Mouse (Mus musculus) MEL (cell line): ENCODE measurements at regions not wholly inside any gene's neighbourhood (a gene's known extent, or its start where the extent isn't known, plus 50 kb on each side); places are given as distances from the start of the nearest gene placed in this dataset.

ENCODE experiments used
- DNase-seq: peaks from one replicate; pipeline ENCODE4 v3.0.0; 2011; ENCODE audit warnings: low read depth, low spot score
- H3K27ac ChIP-seq: 2 replicates; pipeline ENCODE4 v1.5.1; 2012; ENCODE audit warnings: low read depth, mild to moderate bottlenecking, control low read depth, low read length, moderate library complexity; ENCODE audit not compliant: control insufficient read depth
- H3K27me3 ChIP-seq, 2 experiments: fragments of 150-350 bp in 1 of 2; sonication (generic) in 1 of 2; 2 replicates each; pipeline ENCODE4 v1.6.1; 2012; ENCODE audit warnings: low read length in 2 of 2, mild to moderate bottlenecking in 2 of 2, improper control_type of control experiment in 1 of 2, moderate library complexity in 1 of 2; ENCODE audit not compliant: insufficient read depth in 2 of 2, control insufficient read depth in 1 of 2
- H3K36me3 ChIP-seq, 2 experiments: 2 replicates each; pipeline ENCODE4 v1.6.1; 2012 to 2014; ENCODE audit warnings: low read length in 2 of 2, improper control_type of control experiment in 1 of 2, inconsistent platforms in 1 of 2, mild to moderate bottlenecking in 1 of 2; ENCODE audit not compliant: insufficient read depth in 2 of 2, control insufficient read depth in 1 of 2
- H3K4me1 ChIP-seq, 2 experiments: fragments of 150-350 bp in 1 of 2; sonication (generic) in 1 of 2; 2 replicates each; pipeline ENCODE4 v1.6.1; 2012; ENCODE audit warnings: low read length in 2 of 2, improper control_type of control experiment in 1 of 2, mild to moderate bottlenecking in 1 of 2; ENCODE audit not compliant: insufficient read depth in 2 of 2, control insufficient read depth in 1 of 2
- H3K4me3 ChIP-seq, 2 experiments: fragments of 150-350 bp in 1 of 2; sonication (generic) in 1 of 2; 2 replicates each; pipeline ENCODE4 v1.5.1; 2012; ENCODE audit warnings: low read depth in 2 of 2, low read length in 2 of 2, mild to moderate bottlenecking in 2 of 2, moderate library complexity in 2 of 2, control low read depth in 1 of 2, improper control_type of control experiment in 1 of 2; ENCODE audit not compliant: control insufficient read depth in 1 of 2, insufficient read depth in 1 of 2
- H3K79me2 ChIP-seq: 2 replicates; pipeline ENCODE4 v1.6.1; 2012; ENCODE audit warnings: mild to moderate bottlenecking, low read length, moderate library complexity; ENCODE audit not compliant: control insufficient read depth, poor library complexity, insufficient read depth
- H3K9ac ChIP-seq: 2 replicates; pipeline ENCODE4 v1.6.1; 2012; ENCODE audit warnings: low read depth, mild to moderate bottlenecking, control low read depth, low read length, moderate library complexity; ENCODE audit not compliant: control insufficient read depth, poor library complexity, severe bottlenecking
- H3K9me3 ChIP-seq: fragments of 150-350 bp; sonication (generic); replicated peaks from 2 replicates; pipeline ENCODE4 v1.6.1; 2012; ENCODE audit warnings: mild to moderate bottlenecking, low read length, improper control_type of control experiment, moderate library complexity; ENCODE audit not compliant: insufficient read depth
- BHLHE40 ChIP-seq: IDR thresholded peaks from 2 replicates; pipeline ENCODE4 v1.6.1; 2012; ENCODE audit warnings: low read depth, mild to moderate bottlenecking, inconsistent platforms, low read length, improper control_type of control experiment, borderline replicate concordance
- CHD1 ChIP-seq: IDR thresholded peaks from 2 replicates; pipeline ENCODE4 v1.6.1; 2012; ENCODE audit warnings: low read depth, mild to moderate bottlenecking, inconsistent platforms, low read length, improper control_type of control experiment
- CHD2 ChIP-seq: IDR thresholded peaks from 2 replicates; pipeline ENCODE4 v1.6.1; 2011; ENCODE audit warnings: low read length, improper control_type of control experiment
- EP300 ChIP-seq, 2 experiments: IDR thresholded peaks; 2 replicates each; pipeline ENCODE4 v1.6.1; 2011; ENCODE audit warnings: improper control_type of control experiment in 2 of 2, low read length in 2 of 2, low read depth in 1 of 2, mild to moderate bottlenecking in 1 of 2
- GABPA ChIP-seq: IDR thresholded peaks from 2 replicates; pipeline ENCODE4 v1.6.1; 2012; ENCODE audit warnings: low read depth, mild to moderate bottlenecking, inconsistent platforms, low read length, improper control_type of control experiment, moderate library complexity
- HCFC1 ChIP-seq: IDR thresholded peaks from 2 replicates; pipeline ENCODE4 v1.6.1; 2012; ENCODE audit warnings: low read depth, mild to moderate bottlenecking, inconsistent platforms, low read length, improper control_type of control experiment, moderate library complexity
- MAFK ChIP-seq: IDR thresholded peaks from 2 replicates; pipeline ENCODE4 v1.6.1; 2011; ENCODE audit warnings: low read depth, mild to moderate bottlenecking, low read length, improper control_type of control experiment, borderline replicate concordance
- MAX ChIP-seq: IDR thresholded peaks from 2 replicates; pipeline ENCODE4 v1.6.1; 2011; ENCODE audit warnings: low read length, improper control_type of control experiment
- MYC ChIP-seq: IDR thresholded peaks from 2 replicates; pipeline ENCODE4 v1.6.1; 2011; ENCODE audit warnings: low read depth, mild to moderate bottlenecking, low read length, improper control_type of control experiment, moderate library complexity
- NELFE ChIP-seq: IDR thresholded peaks from 2 replicates; pipeline ENCODE4 v1.6.1; 2011; ENCODE audit warnings: low read depth, low read length, improper control_type of control experiment
- POLR2A ChIP-seq, 2 experiments: IDR thresholded peaks; 2 replicates each; pipeline ENCODE4 v1.6.1; 2011 to 2012; ENCODE audit warnings: low read length in 2 of 2, mild to moderate bottlenecking in 2 of 2, control low read depth in 1 of 2, improper control_type of control experiment in 1 of 2, low read depth in 1 of 2, moderate library complexity in 1 of 2; ENCODE audit not compliant: control insufficient read depth in 1 of 2, insufficient read depth in 1 of 2, poor library complexity in 1 of 2
- POLR2AphosphoS2 ChIP-seq: IDR thresholded peaks from 2 replicates; pipeline ENCODE4 v1.6.1; 2011; ENCODE audit warnings: low read length, improper control_type of control experiment
- POLR2AphosphoS5 ChIP-seq: IDR thresholded peaks from 2 replicates; pipeline ENCODE4 v1.6.1; 2012; ENCODE audit warnings: low read depth, borderline replicate concordance, mild to moderate bottlenecking, inconsistent platforms, low read length, moderate library complexity, mixed read lengths
- RCOR1 ChIP-seq: IDR thresholded peaks from 2 replicates; pipeline ENCODE4 v1.6.1; 2012; ENCODE audit warnings: low read depth, mild to moderate bottlenecking, inconsistent platforms, low read length, improper control_type of control experiment
- SIN3A ChIP-seq: IDR thresholded peaks from 2 replicates; pipeline ENCODE4 v1.6.1; 2012; ENCODE audit warnings: low read length, improper control_type of control experiment, inconsistent platforms
- SMC3 ChIP-seq: IDR thresholded peaks from 2 replicates; pipeline ENCODE4 v1.6.1; 2011; ENCODE audit warnings: low read depth, low read length, improper control_type of control experiment
- TAL1 ChIP-seq: IDR thresholded peaks from 2 replicates; pipeline ENCODE4 v1.6.1; 2012; ENCODE audit warnings: mild to moderate bottlenecking, inconsistent platforms, low read length, moderate library complexity, mixed read lengths
- TBP ChIP-seq: IDR thresholded peaks from 2 replicates; pipeline ENCODE4 v1.8.0; 2011; ENCODE audit warnings: low read depth, low read length, improper control_type of control experiment
- TCF12 ChIP-seq: IDR thresholded peaks from 2 replicates; pipeline ENCODE4 v1.6.1; 2014; ENCODE audit warnings: low read depth, mild to moderate bottlenecking, inconsistent platforms, low read length, improper control_type of control experiment, moderate library complexity
- UBTF ChIP-seq: IDR thresholded peaks from 2 replicates; pipeline ENCODE4 v1.6.1; 2012; ENCODE audit warnings: low read depth, mild to moderate bottlenecking, inconsistent platforms, low read length, improper control_type of control experiment, moderate library complexity, borderline replicate concordance; ENCODE audit not compliant: insufficient read depth
- USF1 ChIP-seq: IDR thresholded peaks from 2 replicates; pipeline ENCODE4 v1.6.1; 2014; ENCODE audit warnings: low read depth, mild to moderate bottlenecking, inconsistent platforms, low read length, improper control_type of control experiment, moderate library complexity
- USF2 ChIP-seq, 2 experiments: IDR thresholded peaks; 2 replicates each; pipeline ENCODE4 v1.6.1; 2011 to 2012; ENCODE audit warnings: improper control_type of control experiment in 2 of 2, low read length in 2 of 2, borderline replicate concordance in 1 of 2, inconsistent platforms in 1 of 2, low read depth in 1 of 2, mild to moderate bottlenecking in 1 of 2; ENCODE audit not compliant: insufficient read depth in 1 of 2
- ZC3H11A ChIP-seq: IDR thresholded peaks from 2 replicates; pipeline ENCODE4 v1.6.1; 2012; ENCODE audit warnings: low read depth, mild to moderate bottlenecking, inconsistent platforms, low read length, improper control_type of control experiment

GRCm38 (mm10) chr5:62511827-62512226 is 254.1 kb downstream of the Arap2 start:
- no peak for DNase-seq

GRCm38 (mm10) chr5:62483521-62483920 is 282.4 kb downstream of the Arap2 start:
- TF ChIP-seq NELFE (no peak), TAL1 (no peak), MYC (no peak)
- Histone ChIP-seq H3K4me3 (no peak overlapping the region), H3K27ac (no peak overlapping the region), H3K79me2 (no peaks in the 10 kb centered on the region), H3K27me3 (no peaks in the 10 kb centered on the region), H3K9me3 (no peaks in the 10 kb centered on the region), H3K4me1 (no peaks in the 10 kb centered on the region), H3K9ac (no peak overlapping the region), H3K36me3 (no peaks in the 10 kb centered on the region)
- peak; percentile 49 for DNase-seq

More at GRCm38 (mm10) chr5:62511827-62512226, 254.1 kb downstream of the Arap2 start:
- Histone ChIP-seq H3K9ac (no peak overlapping the region), H3K4me3 (no peak overlapping the region), H3K79me2 (no peaks in the 10 kb centered on the region), H3K4me1 (no peaks in the 10 kb centered on the region), H3K9me3 (no peaks in the 10 kb centered on the region), H3K36me3 (no peaks in the 10 kb centered on the region), H3K27ac (no peak overlapping the region), H3K27me3 (no peaks in the 10 kb centered on the region)
- TF ChIP-seq TCF12 (no peak), MAFK (no peak), SMC3 (no peak), ZC3H11A (no peak), EP300 (IDR thresholded peaks at IDR 0.05; ENCODE audit: low read depth in 1 of 2, low read length in 2 of 2) (no peak), HCFC1 (no peak), CHD2 (no peak), MAX (no peak), BHLHE40 (no peak), RCOR1 (no peak), USF2 (IDR thresholded peaks at IDR 0.05; ENCODE audit: borderline replicate concordance in 1 of 2, insufficient read depth in 1 of 2, low read depth in 1 of 2, low read length in 2 of 2) (no peak), POLR2AphosphoS5 (no peak), USF1 (no peak), CHD1 (no peak), GABPA (no peak), TBP (no peak), UBTF (no peak), POLR2A (IDR thresholded peaks at IDR 0.05; ENCODE audit: control insufficient read depth in 1 of 2, insufficient read depth in 1 of 2, low read depth in 1 of 2, low read length in 2 of 2, poor library complexity in 1 of 2) (no peak), POLR2AphosphoS2 (no peak), SIN3A (no peak)
